Mouse (Mus musculus) heart, adult 2 months (tissue): Measurements from ENCODE around the gene Gm6525. TPM values are rescaled to one million over a fixed set of nuclear protein-coding genes. Genes with fewer than 3 reads are reported as not detected.

ENCODE experiments used
- DNase-seq, 2 experiments: peaks; one replicate each; pipeline ENCODE4 v3.0.0; 2021
- H3K27ac ChIP-seq: fragments of 200-600 bp; 2 replicates; pipeline ENCODE4 v1.8.1; 2022
- H3K27me3 ChIP-seq: fragments of 200-500 bp; 2 replicates; pipeline ENCODE4 v1.6.1; 2012; ENCODE audit warnings: mild to moderate bottlenecking, low read length, inconsistent platforms, mixed read lengths; ENCODE audit not compliant: control insufficient read depth, insufficient read depth
- H3K36me3 ChIP-seq: fragments of 200-500 bp; 2 replicates; pipeline ENCODE4 v1.6.1; 2012; ENCODE audit warnings: low read length, inconsistent platforms; ENCODE audit not compliant: control insufficient read depth, insufficient read depth
- H3K4me1 ChIP-seq: fragments of 200-500 bp; 2 replicates; pipeline ENCODE4 v1.6.1; 2011; ENCODE audit warnings: low read length; ENCODE audit not compliant: control insufficient read depth, insufficient read depth
- H3K4me3 ChIP-seq: fragments of 200-600 bp; 2 replicates; pipeline ENCODE4 v1.8.1; 2022
- H3K79me2 ChIP-seq: fragments of 200-500 bp; replicated peaks from 2 replicates; pipeline ENCODE4 v1.6.1; 2012; ENCODE audit warnings: mild to moderate bottlenecking, inconsistent platforms, low read length, moderate library complexity, mixed read lengths; ENCODE audit not compliant: control insufficient read depth, insufficient read depth
- H3K9ac ChIP-seq: fragments of 200-500 bp; 2 replicates; pipeline ENCODE4 v1.6.1; 2012; ENCODE audit warnings: low read depth, mild to moderate bottlenecking, control low read depth, inconsistent platforms, low read length, mixed read lengths
- CTCF ChIP-seq: fragments of 200-600 bp; IDR thresholded peaks from 2 replicates; pipeline ENCODE4 v1.8.1; 2022; ENCODE audit warnings: antibody characterized with exemption, mild to moderate bottlenecking, moderate library complexity
- EP300 ChIP-seq: fragments of 200-500 bp; IDR thresholded peaks from 2 replicates; pipeline ENCODE4 v1.6.1; 2011; ENCODE audit warnings: low read depth, low read length, control low read depth; ENCODE audit not compliant: insufficient read depth
- POLR2A ChIP-seq: fragments of 200-500 bp; IDR thresholded peaks from 2 replicates; pipeline ENCODE4 v1.6.1; 2011; ENCODE audit warnings: mild to moderate bottlenecking, low read depth, low read length, control low read depth; ENCODE audit not compliant: insufficient read depth
- WGBS: fragments of 180-500 bp; shearing (Covaris S2); methylation state at CpG from one replicate; pipeline ENCODE4 v1.1.7; 2018; 5-methylcytosine and 5-hydroxymethylcytosine counted together
- intact Hi-C: fragments of 180-260 bp; cut with DNase I; formaldehyde crosslinking; loops from one replicate; pipeline ENCODE4 v1.15.1; 2025
- polyA plus RNA-seq: library from polyadenylated mRNA; depleted of rRNA; stranded (reverse); fragments of >200 nt; gene quantifications from 2 replicates; pipeline ENCODE4 v1.2.3, GENCODE M21; 2012
- total RNA-seq, 2 experiments: library from RNA; stranded (reverse); gene quantifications; 2 replicates each; pipeline ENCODE4 v1.2.3; 2021

Gene Gm6525
- total and polyA plus RNA-seq, 3 experiments, result not detected

DNA sequence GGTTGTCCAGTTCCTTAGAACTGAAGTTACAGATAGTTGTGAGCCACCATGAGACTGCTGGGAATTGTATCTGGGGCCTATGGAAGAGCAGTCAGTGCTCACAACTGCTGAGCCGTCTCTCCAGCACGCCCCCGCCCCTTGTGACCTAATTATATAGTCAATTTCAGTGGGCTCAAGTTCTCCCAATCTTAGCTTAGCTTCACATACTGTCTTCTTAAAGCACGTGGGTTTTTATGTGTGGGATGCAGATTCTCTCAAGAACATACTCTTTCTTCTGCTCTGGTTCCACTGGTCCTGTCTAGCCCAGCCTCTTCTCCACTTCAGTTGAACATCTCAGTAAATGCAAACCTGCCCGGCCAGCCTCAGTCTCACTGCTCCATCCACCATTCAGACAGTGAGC is 30.7 kb downstream of the Gm6525 start:
- no peaks in the 10 kb centered on the region for H3K27me3 ChIP-seq
- no peak overlapping the region for H3K4me3 ChIP-seq
- no peak overlapping the region for H3K9ac ChIP-seq
- H3K79me2 ChIP-seq, result no peaks in the 10 kb centered on the region
- no peak overlapping the region for H3K27ac ChIP-seq
- TF ChIP-seq POLR2A (no peak), EP300 (no peak), CTCF (no peak)
- H3K4me1 ChIP-seq, result no peaks in the 10 kb centered on the region
- no peaks in the 10 kb centered on the region for H3K36me3 ChIP-seq
- intact Hi-C loops, result loop anchor here (2.0 kb wide), 1 partner anchor 44 kb away; no protein-coding TSS in a partner anchor
- DNase-seq, result no peak
- 88% methylated on average over 5 of the region's 5 CpGs for WGBS

DNA sequence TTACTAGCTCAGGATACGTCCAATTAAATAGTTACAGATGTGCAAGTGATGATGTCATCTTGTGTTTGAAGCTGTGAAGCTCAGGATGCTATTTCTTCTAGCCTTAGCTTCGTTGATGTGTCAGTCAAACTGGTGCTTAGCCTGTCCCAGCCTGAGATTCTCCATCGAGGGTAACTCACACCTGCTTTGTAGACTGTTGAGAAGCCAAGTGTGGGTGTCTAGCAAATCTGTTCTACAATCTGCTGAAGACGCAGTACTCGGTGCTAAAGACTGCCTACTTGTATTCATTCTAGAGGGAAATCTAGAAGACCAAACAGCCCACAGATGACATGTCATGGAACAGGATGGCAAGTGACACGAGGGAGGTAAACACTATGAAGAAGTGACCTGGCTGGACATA is 31.7 kb downstream of the Gm6525 start:
- H3K27ac ChIP-seq, result no peak overlapping the region
- H3K4me1 ChIP-seq, result no peaks in the 10 kb centered on the region
- H3K36me3 ChIP-seq, result no peaks in the 10 kb centered on the region
- no peak overlapping the region for H3K4me3 ChIP-seq
- no peaks in the 10 kb centered on the region for H3K79me2 ChIP-seq
- H3K9ac ChIP-seq, result no peak overlapping the region
- no peaks in the 10 kb centered on the region for H3K27me3 ChIP-seq
- WGBS, result 84% methylated on average over 6 of the region's 6 CpGs
- intact Hi-C loops, result loop anchor here (2.0 kb wide), 1 partner anchor 43 kb away; no protein-coding TSS in a partner anchor
- no peak for TF ChIP-seq CTCF
- no peak for TF ChIP-seq EP300
- TF ChIP-seq POLR2A, result no peak
- no peak for DNase-seq

DNA sequence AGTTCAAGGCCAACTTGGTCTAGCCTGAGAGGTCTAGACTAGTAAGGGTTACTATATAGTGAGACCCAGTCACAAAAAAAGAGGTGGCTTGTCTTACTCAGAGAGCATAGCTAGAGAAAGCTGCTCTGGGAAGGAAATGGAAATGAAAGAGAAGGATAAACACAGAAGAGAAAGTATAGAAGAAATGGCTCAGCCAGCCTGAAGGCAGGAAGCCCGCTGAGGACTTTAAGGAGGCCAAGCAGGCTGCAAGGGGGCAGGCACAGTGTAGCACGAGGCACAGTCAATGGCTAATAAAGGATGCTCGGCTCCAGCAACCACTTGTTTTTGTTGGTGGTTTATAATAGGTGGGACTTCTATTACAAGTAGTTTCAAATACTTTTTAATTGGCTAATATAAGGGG is 32.2 kb downstream of the Gm6525 start:
- Histone ChIP-seq H3K4me3 (no peak overlapping the region), H3K27ac (no peak overlapping the region), H3K79me2 (no peaks in the 10 kb centered on the region), H3K4me1 (no peaks in the 10 kb centered on the region), H3K36me3 (no peaks in the 10 kb centered on the region), H3K9ac (no peak overlapping the region), H3K27me3 (no peaks in the 10 kb centered on the region)
- WGBS, result 84% methylated on average over 3 of the region's 3 CpGs
- TF ChIP-seq EP300, result no peak
- TF ChIP-seq POLR2A, result no peak
- no peak for TF ChIP-seq CTCF
- intact Hi-C loops, result no loop called here
- no peak for DNase-seq

DNA sequence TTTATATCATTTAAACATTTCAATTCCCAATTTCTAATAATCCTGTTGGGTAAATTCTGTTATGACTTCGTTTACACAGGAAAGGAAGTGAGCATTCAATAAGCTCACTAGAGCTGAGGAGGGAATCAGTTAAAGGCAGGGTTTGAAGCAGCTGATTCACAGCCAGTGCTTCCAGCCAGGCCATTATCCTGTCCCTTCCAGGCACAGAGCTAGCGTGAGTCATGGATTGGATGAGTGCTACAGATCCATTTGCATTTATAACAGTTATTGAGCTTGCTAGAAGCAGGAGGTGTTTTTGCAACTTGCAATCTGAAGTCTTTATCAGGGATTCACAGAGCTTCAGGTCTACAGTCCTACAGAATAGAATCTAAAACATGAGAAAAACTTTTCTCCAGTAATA is 33.5 kb downstream of the Gm6525 start:
- Histone ChIP-seq H3K4me3 (no peak overlapping the region), H3K27me3 (no peaks in the 10 kb centered on the region), H3K36me3 (no peaks in the 10 kb centered on the region), H3K4me1 (no peaks in the 10 kb centered on the region), H3K79me2 (no peaks in the 10 kb centered on the region), H3K27ac (no peak overlapping the region), H3K9ac (no peak overlapping the region)
- 50% methylated on average over 2 of the region's 2 CpGs for WGBS
- TF ChIP-seq POLR2A, result no peak
- DNase-seq, result no peak
- intact Hi-C loops, result no loop called here

DNA sequence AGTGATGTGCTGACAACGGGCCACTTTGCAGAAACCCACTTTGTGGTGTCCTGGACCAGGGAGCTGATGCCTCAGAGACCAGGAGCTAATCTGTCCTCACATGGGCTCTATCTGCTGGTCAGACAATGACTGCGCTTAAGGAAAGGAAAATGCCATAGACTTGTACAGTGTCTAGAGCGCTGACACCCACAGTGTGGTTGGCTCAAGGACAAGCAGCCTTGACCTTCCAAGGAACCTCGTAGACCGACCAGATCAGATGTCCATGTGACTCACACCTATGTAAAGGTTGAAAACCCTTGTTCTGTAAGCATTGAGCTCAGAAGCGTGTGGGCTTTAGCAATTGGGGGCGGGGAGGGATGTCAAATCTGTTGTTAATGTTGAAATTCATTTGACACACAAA is 34.6 kb downstream of the Gm6525 start:
- Histone ChIP-seq H3K4me1 (no peaks in the 10 kb centered on the region), H3K36me3 (no peaks in the 10 kb centered on the region), H3K4me3 (no peak overlapping the region), H3K9ac (no peak overlapping the region), H3K27me3 (no peaks in the 10 kb centered on the region), H3K27ac (no peak overlapping the region), H3K79me2 (no peaks in the 10 kb centered on the region)
- TF ChIP-seq CTCF (no peak), POLR2A (no peak), EP300 (no peak)
- intact Hi-C loops, result no loop called here
- WGBS, result 93% methylated on average over 7 of the region's 7 CpGs
- DNase-seq, result no peak

DNA sequence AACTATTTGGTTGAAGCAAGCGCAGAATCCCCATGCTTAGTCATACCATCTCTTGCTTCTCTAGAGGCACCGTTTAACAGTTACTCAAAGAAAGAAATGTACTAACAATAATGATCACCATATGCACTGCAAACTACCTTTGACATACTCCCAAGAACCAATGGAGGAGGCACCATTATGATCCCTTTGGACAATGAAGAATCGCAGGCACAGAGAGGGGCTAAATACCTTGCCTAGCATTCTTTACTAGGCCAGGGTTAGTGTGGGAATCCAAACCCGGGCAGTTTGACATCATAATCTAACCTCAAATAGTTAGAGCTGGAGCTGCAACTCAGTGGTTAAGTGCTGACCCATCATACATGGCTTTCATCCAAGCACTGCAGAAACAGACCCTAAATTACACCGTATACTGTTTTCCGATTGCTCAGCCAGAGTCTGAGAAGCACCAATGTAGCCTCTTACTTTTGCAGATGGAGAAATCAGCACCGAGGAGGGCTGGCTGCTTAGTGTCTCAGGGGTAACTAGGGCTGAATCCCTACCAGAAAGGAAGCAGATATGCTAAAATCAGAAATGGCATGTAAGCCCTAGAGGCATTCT is 35.1 kb downstream of the Gm6525 start:
- Histone ChIP-seq H3K4me3 (no peak overlapping the region), H3K4me1 (no peaks in the 10 kb centered on the region), H3K27me3 (no peaks in the 10 kb centered on the region), H3K9ac (no peak overlapping the region), H3K36me3 (no peaks in the 10 kb centered on the region), H3K79me2 (no peaks in the 10 kb centered on the region), H3K27ac (no peak overlapping the region)
- TF ChIP-seq CTCF (no peak), POLR2A (no peak), EP300 (no peak)
- WGBS, result 81% methylated on average over 7 of the region's 7 CpGs
- DNase-seq, result no peak
- intact Hi-C loops, result no loop called here
